Mouse (Mus musculus) heart, adult 11 months (tissue): ENCODE results near the gene Rnf123.

Source experiments
- DNase-seq: peaks from one replicate; pipeline ENCODE4 v3.0.0; 2022

Gene Rnf123

DNA sequence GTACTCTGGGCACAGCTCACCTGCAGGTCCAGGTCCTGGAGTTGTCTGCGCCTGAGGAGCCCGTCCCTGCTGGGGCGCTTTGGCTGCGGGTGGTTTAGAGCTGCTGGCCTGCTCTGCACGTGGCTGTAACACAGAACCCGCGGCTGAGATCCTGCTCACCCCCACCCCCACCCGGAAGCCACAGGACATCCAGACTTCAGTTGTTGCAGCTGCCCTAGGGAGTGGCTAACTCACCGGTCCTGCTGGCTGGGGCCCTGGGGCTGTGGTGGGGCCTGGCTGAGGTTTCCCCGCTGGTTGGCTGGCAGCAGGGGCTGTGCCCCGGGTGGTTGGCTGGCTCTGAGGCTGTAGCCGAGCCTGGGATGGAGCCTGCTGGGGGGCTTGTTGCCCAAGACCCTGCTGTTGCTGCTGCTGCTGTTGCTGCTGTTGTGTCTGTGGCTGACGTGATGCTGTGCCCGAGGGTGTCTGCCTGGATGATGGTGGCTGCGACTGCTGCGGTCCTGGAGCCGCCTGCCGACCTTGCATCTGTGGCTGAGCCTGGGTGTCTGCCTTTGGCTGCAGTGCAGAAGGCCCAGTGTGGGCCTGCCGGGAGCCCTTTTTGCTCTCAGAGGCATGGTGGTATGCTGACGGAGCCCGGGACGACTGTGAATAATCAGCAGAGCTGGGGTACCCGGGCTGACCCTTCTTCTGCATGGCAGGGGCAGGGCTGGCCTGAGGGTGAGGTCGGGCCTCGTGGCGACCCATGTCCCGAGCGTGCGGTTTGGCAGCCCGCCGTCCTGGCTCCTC lies 21.8 kb upstream of the Rnf123 start:
- DNase-seq: no peak

DNA sequence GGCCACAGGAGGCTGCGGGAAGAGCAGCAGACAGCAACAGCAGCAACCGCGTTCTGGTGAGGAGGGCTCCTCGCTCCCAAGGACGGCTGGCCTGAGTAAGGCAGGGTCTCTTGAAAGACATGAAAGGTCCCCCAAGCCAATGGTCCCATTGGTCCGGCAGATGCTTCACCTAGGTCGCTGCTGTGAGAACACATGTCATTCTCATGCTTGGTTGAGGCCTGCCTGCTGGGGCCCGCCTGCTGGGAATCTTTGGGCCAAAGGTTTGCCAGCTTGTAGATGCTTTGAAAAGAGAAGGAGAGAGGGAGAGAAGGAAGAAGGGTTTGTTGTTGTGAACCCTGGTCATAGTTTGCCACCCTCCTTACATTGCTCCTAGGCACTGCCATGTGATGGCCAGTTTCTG lies 16.5 kb upstream of the Rnf123 start:
- DNase-seq: no peak

DNA sequence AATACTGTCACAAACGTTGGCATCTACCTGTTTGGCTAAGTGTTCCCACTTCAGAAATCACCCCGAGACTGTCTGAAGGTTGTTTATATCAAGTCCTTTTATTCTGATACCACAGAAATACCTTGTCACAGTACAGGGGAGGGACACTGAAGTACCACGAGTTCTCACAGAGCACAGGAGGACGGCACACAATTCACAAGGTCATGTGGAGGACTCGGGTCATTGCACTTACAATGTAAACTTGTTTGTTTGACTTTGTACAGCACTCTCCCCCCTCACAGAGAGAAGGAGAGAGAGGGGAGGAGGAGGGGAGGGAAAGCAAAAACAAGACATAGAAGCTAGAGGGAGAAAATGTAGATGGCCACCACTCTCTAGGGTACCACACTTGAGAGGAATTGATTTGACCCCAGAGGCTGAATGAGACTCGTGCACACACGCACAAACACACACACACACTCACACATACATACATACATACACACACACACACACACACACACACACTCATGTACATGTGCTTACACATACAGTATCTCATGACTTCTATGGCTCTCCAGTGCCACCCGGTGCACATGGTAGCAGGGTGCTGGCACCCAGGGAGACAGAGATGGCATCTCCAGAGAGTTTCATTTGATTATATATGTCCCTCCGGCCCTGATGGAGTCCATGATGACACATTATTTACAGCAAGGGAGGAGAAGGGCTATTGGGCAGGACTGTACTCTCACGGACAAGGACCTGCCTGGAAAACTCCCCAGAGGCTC lies 13.0 kb upstream of the Rnf123 start:
- no peak for DNase-seq

DNA sequence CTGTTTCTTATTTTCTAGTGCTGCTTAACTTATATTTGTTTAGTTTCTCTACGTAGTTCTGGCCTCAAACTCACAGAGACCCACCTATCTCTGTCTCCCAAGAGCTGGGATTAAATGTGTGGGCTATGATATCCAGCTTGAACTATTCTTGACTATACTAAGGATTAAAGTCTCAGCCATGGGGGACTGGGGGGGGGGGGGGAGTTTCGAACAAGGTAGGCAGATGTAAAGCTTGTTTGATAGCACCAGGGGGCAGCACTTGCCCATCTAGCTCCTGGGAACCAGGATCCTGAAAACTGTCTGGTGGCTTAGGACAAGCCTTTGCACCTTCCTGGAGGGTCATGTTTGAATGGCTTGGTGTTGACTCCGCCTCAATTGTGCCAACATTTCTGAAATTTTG lies 12.4 kb upstream of the Rnf123 start:
- DNase-seq: no peak

DNA sequence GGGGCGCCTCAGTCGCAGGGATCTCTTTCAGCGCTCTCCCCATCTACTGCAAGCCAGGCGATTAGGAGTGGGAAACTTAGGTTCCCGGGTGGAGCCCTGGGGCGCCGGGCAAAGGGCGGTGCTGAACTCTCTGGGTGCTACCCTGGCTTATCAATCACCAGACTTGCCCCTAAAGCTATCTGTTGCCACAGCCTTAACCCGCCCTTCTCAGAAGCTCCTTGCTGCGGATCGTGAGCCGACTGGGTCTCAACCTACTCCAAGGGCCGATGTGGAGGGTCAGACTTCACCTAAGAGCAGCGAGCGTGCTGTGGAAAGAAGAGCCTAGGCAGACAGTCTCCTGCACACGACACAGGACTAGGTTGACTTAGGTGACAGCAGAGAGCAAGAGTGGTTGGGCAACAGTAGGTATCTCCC lies 11.9 kb upstream of the Rnf123 start:
- DNase-seq: peak; percentile 95

DNA sequence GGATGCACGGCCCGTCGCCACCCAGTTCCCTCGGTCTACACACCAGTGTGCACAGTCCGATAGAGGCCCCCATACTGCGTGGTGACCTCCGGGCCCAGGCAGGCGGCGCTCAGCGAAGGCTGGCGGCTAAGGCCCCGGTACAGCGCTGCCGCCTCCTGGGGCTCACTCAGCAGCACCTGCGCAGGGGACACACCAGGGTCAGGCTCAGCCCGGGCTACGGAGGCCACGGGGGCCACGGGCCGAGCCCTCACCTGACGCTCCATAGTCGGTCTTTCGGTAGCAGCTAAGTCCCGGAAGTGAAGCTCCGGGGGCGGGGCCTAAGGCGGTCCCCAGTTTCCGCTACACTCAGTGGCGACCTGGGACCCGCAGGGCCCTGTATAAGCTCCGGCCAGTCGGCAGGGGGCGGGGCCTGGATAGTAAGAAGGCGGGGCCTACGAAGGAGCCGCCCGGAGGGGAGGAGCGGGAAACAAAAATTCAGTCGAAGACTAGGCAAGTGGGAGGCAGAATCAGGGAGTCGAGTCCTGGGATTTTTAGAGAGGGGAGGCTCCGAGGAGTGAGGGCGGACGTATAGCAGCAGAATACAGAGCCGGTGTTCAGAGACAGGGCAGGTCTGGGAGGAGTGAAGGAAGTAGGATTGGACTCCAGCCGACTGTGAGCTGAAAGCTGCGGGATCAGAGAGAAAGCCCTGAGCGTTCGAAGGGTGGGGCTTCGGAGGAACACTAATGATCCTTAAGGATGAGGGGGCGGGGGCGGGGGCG lies 11.2 kb upstream of the Rnf123 start, which contains the start of gene Apeh:
TSS of gene Apeh (minus strand) at position 423 of the 758 bp plus-strand sequence.
- peak; percentile 99 for DNase-seq

DNA sequence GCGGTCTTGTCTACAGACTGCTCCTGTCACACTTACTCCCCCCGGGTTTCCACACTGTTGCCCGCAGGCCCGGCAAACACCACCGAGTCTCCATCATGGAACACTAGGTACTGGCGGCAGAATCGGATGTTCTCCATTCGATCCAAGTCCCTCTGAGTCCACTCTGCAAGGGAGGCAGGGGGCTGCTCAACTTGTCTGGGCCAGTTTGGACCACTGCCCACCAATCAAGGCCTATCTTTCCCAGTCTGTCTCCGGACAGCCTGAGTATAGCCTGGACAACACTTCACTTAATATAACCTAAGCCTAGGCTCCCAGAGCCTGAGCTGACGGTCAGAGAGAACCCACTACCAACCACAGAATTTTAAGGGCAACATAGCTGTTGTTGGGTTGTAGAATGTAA lies 10.4 kb upstream of the Rnf123 start:
- no peak for DNase-seq

DNA sequence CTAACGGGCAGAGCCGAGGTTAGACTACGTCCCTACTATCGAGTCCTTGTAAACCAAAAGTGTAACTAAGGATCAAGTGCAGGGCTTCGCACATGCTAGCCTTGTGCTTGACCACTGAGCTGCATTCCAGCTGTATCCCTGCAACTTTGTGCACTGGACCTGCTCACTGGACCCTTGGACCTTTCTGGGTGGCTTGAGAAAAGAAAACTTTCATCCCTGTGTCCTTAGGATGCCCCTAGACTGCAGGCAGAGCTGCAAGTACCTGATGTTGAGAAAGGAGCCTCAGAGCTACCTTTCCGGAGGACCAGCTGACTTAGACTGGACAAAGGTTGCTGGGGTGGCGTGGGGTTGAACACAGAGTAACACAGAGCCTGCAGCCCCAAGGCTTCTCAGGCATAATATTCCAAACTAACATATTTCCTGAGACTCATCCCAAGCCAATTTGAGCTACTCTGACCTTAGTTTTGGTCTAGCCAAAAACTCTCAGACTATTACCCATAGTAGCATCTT lies 7.5 kb upstream of the Rnf123 start:
- DNase-seq: no peak

DNA sequence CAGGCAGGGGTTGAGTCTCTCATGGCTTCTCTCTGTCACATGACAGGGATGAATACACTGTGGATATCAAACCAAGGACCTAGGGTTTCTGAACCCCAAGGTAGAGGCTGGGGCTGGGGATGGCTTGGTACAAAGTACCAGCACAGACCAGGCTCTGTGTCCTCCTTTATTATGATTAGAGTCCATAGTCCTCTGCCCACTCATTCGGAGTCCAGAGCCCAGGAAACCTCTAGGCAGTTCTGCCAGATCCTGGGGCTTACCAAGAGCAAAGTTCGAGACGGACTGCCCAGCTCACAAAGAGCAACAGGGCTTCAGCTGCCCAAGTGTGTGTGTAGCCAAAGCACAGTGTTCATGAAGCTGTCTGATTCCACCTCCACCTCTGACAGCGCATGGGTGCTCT lies 2.1 kb upstream of the Rnf123 start:
- no peak for DNase-seq

DNA sequence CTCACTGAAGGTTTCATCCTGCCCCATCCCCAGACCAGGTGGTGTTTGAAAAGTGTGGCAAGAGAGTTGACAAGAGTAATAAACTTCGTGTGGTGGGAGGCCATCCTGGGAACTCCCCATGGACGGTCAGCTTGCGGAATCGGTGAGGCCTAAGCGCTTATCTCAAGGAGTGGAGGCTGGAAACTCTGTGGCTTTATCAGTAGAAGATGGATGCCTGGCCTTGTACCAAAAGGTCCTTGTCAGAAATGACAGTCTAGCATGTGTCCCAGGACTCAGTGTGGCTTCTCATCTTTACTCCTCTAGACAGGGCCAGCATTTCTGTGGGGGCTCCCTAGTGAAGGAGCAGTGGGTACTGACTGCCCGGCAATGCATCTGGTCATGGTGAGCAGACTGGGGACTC lies 415 bp upstream of the Rnf123 start:
- DNase-seq: no peak

DNA sequence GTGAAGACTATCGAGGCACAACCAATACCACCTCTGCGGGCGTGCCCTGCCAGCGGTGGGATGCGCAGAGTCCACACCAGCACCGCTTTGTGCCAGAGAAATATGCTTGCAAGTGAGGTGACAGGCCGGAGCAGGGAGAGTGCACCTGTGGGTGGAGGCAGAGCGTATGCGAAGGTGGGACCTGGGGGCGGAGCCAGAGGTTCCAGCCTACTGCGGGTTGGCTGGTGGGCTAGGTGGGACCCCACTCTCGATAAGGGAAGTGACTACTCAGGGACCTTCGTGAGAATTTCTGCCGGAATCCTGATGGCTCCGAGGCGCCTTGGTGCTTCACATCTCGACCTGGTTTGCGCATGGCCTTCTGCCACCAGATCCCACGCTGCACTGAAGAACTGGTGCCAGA lies 597 bp downstream of the Rnf123 start:
- no peak for DNase-seq

DNA sequence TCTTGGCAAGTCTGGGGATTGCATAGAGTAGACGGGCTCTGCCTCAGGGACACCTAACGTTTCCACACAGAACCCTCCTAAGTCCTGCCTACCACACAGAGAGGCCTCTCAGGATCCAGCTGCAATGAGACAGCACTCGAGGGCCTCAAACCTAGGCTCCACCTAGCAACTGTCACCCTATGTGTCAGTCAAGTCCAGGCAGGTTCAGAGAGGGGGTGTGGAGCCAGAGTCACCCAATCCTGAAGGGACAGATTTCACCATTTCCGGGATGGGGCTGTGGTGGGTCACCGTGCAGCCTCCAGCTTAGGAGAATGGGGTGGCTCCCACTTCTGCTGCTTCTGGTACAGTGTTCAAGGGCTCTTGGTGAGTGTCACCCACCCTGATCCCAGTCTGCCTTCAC lies 3.0 kb downstream of the Rnf123 start, which contains the start of gene Mst1:
TSS of gene Mst1 (plus strand) at position 269 of the 400 bp plus-strand sequence.
- no peak for DNase-seq

DNA sequence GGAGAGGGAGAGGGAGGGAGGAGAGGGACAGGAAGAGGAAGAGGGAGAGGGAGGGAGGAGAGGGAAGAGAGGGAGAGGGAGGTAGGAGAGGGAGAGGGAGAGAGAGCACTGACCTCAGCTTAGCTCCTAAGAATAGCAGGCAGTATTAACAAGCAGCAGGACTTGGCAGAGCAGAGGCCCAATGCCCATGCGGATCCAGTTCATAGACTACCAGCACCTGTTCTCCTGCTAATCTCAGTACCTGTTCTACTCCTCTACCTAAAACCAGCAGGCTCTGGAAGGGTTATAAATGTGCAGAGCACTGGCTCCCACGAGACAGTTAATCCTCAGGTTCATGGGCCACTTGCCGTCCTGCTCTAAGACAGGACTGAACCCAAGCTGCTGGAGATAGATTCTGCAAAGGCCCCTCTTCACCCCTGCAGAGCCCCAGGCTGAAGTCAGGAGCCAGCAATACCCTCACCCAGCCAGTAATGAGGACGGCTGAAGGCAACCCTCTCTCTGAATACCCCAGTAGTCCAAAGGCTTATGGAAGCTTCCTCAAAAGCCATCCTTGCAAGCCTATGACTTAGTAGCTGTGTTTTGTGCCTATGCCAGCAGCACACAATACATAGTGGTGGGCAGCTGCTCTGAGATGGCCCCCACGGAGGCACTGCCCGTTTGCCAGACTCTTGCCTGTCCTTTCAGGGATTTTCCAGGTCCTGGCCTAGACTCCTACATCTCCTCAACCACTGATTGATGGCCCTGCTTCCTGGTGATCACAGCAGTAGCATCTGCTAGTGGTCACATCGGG lies 9.8 kb downstream of the Rnf123 start:
- DNase-seq: no peak

DNA sequence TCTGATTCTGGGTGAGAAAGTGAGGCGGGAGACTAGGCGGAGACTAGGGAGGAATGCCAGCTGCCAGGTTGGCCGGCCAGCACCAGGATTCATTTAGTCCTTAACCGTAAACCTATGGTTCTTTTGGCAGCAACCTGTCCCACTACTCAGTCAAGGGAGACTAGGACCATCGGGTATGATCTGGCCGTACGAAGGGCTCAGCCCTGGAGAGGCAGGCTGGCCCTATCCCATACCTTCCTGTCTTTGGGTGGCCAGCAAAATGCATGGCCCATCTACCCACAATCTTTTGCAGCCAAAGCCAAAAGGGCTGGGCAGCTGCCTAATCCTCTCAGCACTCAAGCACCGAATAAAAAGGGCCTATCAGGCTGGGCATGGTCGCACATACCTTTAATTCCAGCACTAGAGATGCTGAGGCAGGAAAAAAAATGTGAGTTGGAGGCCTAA lies 10.6 kb downstream of the Rnf123 start:
- DNase-seq: no peak

DNA sequence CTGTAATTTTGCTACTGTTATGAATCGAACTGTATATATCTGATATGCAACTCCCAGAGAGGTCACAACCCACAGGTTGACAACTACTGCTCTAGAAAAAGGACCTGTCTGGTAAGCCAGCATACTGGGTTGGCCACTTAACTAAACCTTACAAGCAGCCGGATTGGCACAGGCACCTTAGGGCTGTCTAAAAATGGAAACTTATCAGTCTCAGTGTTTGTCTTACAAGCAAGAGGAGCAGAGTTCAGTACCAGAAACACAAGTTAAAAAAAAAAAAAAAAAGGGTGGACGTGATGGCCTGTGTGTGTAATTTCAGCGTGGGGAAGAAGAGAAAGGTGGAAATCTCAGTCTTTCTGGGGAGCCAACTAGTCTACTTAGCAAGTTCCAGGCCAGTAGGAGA lies 11.3 kb downstream of the Rnf123 start:
- DNase-seq: no peak

DNA sequence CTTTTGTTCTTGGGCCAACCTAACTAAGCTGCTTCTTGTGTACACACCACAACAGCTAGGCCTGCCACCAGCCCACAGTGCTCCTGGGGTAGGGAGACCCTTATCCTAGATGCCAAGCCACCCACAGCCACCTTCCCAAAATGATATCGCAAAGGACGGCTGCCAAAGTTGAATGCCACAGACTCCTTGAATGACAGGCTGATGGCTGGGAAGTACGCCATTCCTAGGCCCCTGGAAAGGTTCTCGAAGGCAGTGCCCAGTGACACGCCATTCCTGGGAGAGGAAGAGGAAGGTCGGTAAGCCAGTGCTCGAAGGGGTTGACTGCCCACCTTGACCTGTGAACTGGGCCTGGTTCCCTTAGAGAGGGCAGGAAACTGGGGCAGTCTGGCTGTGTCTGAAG lies 13.6 kb downstream of the Rnf123 start:
- no peak for DNase-seq

DNA sequence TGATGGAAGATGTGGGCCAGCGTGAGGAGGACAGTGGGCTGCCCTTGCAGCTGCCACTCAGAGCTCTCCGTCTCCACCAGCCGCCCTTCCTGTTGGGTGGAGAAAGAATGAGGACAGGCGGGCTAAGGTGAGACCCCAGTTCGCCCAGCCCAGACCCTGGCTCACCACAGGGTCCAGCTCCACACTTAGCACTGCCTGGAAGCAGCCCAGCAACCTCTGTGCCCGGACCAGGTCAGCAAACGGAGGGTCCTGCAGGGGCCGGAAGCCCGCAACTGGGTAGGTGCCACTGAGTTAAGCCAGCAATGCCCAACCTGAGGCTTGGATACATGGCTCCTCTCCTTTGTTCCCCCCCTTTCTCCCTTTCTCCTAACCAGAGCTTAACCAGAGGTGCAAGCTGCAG lies 14.1 kb downstream of the Rnf123 start:
- no peak for DNase-seq

DNA sequence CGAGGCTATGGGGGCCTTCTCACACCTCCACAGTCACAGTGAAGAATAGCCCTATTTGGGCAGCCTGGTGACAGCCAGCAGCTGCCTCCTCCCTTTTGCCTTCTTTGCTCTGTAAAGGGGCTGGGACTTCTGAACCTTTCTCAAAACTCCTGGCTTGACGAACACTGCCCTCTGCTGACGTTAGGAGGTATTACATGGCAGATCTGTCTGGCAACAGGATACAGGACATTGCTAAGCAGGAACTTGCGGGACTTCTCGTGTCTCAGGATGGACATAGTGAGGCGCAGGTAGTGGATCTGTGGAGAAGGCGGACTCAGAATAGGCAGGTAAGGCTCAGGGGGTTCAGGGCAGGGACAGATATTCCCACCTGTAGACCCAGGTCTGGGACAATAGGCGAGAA lies 15.2 kb downstream of the Rnf123 start:
- peak; percentile 97 for DNase-seq

DNA sequence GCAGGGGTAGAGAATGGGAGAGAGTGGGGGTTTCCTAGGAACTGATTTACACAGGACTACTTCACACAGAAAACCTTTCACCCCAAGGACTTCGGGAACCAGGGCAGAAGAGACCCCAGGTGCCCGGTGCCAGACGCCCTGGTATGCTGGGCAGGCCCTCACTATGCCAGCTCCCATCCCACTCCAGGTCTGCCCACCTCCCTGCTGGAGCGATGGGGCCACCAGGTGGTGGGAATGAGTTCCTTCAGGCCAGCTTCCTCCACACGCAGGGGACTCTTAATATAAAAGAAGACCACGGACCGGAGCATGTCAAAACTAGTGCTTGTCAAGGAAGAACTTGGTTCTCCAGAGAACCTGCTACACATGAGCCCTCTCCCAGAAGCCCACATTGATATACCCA lies 15.9 kb downstream of the Rnf123 start:
- DNase-seq: no peak

DNA sequence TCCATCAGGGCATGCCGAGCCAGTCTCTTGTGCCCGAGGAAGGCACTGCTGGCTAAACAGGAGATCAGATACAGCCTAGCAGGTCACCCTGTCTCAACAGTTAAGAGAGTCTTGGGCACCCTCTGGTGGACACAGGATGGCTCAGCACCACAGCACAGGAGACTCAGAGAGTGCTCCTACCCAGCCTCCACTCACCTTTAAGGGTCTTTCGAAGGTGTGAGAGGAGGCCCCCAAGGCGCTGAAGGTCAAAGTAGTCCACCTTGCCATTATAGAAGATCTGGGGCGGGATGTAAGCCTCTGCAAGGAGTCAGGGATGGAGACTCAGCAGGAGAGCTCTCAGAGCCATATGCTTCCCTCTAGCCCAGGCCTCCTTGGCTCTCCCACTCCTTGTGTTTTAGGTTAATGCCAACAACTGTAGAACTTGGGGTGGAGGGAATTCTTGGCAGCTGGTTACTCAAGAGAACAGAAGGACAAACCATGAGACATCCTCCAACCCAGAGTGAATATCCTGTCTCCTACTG lies 17.6 kb downstream of the Rnf123 start:
- DNase-seq: no peak

DNA sequence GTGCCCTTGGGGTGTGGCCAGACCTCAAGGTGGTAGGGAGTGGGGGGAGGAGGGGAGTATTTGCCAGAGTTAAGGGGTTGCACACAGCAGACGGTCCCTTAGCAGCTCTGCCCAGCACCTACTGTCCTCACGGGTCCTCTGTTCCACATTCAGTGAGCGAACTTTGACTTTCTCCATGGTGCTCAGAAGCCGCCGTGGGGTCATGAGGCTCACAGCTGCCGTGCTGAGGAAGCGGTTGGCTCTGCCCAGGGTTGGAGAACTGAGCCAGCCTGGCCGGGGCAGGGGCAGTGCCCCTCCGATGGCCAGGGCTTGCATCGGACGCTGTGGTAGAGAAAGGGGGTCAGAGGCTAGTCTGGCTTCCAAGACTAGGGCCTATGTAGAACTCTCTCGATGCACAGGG lies 19.8 kb downstream of the Rnf123 start:
- no peak for DNase-seq

DNA sequence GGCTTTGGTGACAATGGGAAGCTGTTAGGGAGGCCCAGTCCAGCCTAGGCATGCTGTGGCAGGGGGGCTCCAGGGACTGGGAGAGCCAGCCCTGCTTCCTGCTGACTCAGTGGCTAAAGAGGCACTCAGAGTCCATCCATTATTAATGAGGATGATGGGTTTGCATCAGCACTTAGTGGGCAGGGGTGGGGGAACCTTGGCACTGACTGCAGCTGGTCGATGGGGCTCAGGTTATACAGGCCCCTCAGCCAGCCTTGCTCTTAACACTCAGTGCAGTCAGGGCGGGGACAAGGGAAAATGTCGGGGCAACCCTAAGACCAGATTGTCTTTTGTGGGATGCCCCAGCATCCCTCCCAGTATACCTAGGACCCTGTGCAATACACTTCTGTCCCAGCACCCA lies 21.0 kb downstream of the Rnf123 start:
- no peak for DNase-seq
